Mouse (Mus musculus): ENCODE measurements around the gene Sdhb.

DNA sequence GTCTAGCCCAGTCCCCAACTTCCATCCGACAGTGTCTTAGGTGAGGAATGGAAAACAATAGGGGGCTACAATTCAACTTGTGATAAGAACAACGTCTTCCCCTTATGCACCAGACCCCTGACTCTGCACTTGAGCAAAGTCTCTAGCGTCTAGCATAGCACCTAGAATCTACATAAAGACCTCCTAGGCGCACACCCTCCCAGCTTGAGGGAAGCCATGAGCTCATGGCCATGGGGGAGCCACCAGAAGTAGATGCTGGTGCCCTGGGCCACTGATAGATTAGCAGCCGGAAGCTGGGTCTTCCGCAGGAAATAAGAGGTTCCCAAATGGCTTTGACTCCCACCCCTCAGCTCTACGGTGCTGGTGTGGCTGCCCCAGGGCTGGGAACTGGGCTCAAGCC is 26.5 kb downstream of the Sdhb start:
- TF ChIP-seq KAT2A (conservative IDR thresholded peaks at IDR 0.05; ENCODE audit: low read depth, low read length) (no peak), MAX (IDR thresholded peaks at IDR 0.05; ENCODE audit: low read length) (peak; percentile 39; the same call in 1 of the 2 replicates), MAZ (IDR thresholded peaks at IDR 0.05; ENCODE audit: low read depth, low read length) (no peak), CTCF (IDR thresholded peaks at IDR 0.05 in 2 of 3, conservative IDR thresholded peaks at IDR 0.05 in 1 of 3; ENCODE audit: control insufficient read depth in 1 of 3, insufficient read depth in 1 of 3, low read depth in 2 of 3, low read length in 3 of 3, poor library complexity in 1 of 3, severe bottlenecking in 1 of 3) (no peak), GABPA (IDR thresholded peaks at IDR 0.05; ENCODE audit: low read depth, low read length) (no peak), EP300 (IDR thresholded peaks at IDR 0.05; ENCODE audit: low read depth in 1 of 2, low read length in 2 of 2) (0 out of 4 replicates have a peak, but pooled peaks of 1 of the 2 experiments have one; percentile 12), ETS1 (IDR thresholded peaks at IDR 0.05; ENCODE audit: low read depth, low read length) (no peak), ZNF384 (IDR thresholded peaks at IDR 0.05; ENCODE audit: low read depth, low read length) (no peak), USF1 (IDR thresholded peaks at IDR 0.05; ENCODE audit: low read depth, low read length) (no peak), BHLHE40 (IDR thresholded peaks at IDR 0.05; ENCODE audit: borderline replicate concordance, low read depth, low read length) (no peak), TBP (IDR thresholded peaks at IDR 0.05; ENCODE audit: low read depth, low read length) (0 out of 2 replicates have a peak, but pooled peaks have one; percentile 40), JUND (IDR thresholded peaks at IDR 0.05; ENCODE audit: low read depth, low read length) (no peak), POLR2AphosphoS5 (IDR thresholded peaks at IDR 0.05; ENCODE audit: borderline replicate concordance, low read depth, low read length) (no peak), RCOR1 (IDR thresholded peaks at IDR 0.05; ENCODE audit: low read depth, low read length) (no peak)
